Mouse (Mus musculus): ENCODE measurements at regions not wholly inside any gene's neighbourhood (a gene's known extent, or its start where the extent isn't known, plus 50 kb on each side); places are given as distances from the start of the nearest gene placed in this dataset.

DNA sequence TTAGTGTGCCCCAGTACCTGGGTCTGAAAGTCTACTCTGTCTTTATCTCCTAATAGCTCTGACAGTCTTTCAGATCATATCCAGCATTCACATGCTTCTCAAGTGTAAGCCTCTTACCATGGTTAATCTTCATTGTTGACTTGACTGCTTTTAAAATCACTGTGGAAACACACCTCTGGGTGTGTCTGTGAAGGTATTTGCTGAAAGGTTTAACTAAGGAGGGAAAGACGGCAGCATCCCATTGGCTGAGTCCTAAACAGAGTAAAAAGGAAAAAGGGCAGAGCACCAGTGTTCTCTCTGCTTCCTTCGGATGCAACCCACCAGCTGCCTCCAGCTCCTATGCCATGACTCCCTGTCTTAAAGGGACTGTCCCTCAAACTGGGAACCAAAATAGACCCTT lies 68.6 kb downstream of the Lmo4 start:
- TF ChIP-seq ZNF384 (IDR thresholded peaks at IDR 0.05; ENCODE audit: low read depth, low read length) (no peak), CHD2 (IDR thresholded peaks at IDR 0.05; ENCODE audit: low read depth, low read length) (no peak), ZC3H11A (IDR thresholded peaks at IDR 0.05; ENCODE audit: borderline replicate concordance, low read depth, low read length) (no peak), MAFK (IDR thresholded peaks at IDR 0.05; ENCODE audit: insufficient read depth, low read depth, low read length) (no peak), HCFC1 (IDR thresholded peaks at IDR 0.05; ENCODE audit: borderline replicate concordance, insufficient read depth, low read length) (no peak)
